Mouse (Mus musculus): ENCODE measurements at regions not wholly inside any gene's neighbourhood (a gene's known extent, or its start where the extent isn't known, plus 50 kb on each side); places are given as distances from the start of the nearest gene placed in this dataset.

DNA sequence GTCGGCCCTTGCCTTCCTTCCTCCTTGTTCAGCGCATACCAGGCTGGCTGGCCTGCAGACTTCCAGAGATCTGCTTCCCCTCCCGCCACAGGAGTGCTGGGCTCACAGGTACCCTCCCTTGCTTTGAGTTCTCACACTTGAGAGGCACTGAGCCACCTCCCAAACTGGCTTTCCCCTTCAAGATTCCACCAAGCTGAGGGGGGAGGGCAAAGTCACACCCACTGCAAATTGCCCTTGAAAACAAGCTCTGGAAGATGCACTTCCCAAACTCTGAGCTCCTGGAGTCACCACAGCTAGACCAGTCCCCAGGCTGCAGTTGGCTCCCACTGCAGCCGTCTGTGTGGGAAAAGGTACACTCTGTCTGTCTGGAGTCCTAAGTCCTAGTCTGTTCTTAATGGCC, 142.1 kb upstream of the Slc22a12 start:
- H3K4me2 ChIP-seq (ENCODE audit: low read depth, low read length): no peak overlapping the region
- DNase-seq (no peak), ATAC-seq (no peak)
- H3K27ac ChIP-seq (ENCODE audit: low read depth): no peak overlapping the region
- 36% methylated on average over 4 of the region's 4 CpGs for WGBS (ENCODE audit: insufficient replicate concordance)
- no peaks in the 10 kb centered on the region for H3K27me3 ChIP-seq (ENCODE audit: insufficient read depth, low read length)
- no peaks in the 10 kb centered on the region for H3K4me1 ChIP-seq (ENCODE audit: insufficient read depth)
- H3K36me3 ChIP-seq (replicated peaks; ENCODE audit: insufficient read depth, low read length): no peaks in the 10 kb centered on the region
- no peak overlapping the region for H3K4me3 ChIP-seq (ENCODE audit: low read depth, low read length)
- TF ChIP-seq CTCF (IDR thresholded peaks at IDR 0.05; ENCODE audit: low read depth): no peak
- no peak for TF ChIP-seq EP300 (IDR thresholded peaks at IDR 0.05; ENCODE audit: low read depth)
- H3K9ac ChIP-seq (replicated peaks): no peak overlapping the region
- no peaks in the 10 kb centered on the region for H3K9me3 ChIP-seq (ENCODE audit: low read length)

GRCm38 (mm10) chr19:6679392-6680307, 136.8 kb upstream of the Slc22a12 start:
- ATAC-seq (no peak), DNase-seq (no peak)
- H3K9ac ChIP-seq (replicated peaks): no peak overlapping the region
- H3K36me3 ChIP-seq (replicated peaks; ENCODE audit: insufficient read depth, low read length): no peaks in the 10 kb centered on the region
- no peaks in the 10 kb centered on the region for H3K9me3 ChIP-seq (ENCODE audit: low read length)
- no peak overlapping the region for H3K27ac ChIP-seq (ENCODE audit: low read depth)
- H3K27me3 ChIP-seq (ENCODE audit: insufficient read depth, low read length): no peaks in the 10 kb centered on the region
- TF ChIP-seq EP300 (IDR thresholded peaks at IDR 0.05; ENCODE audit: low read depth): no peak
- no peak for TF ChIP-seq CTCF (IDR thresholded peaks at IDR 0.05; ENCODE audit: low read depth)
- no peak overlapping the region for H3K4me2 ChIP-seq (ENCODE audit: low read depth, low read length)
- no peak overlapping the region for H3K4me3 ChIP-seq (ENCODE audit: low read depth, low read length)
- no peaks in the 10 kb centered on the region for H3K4me1 ChIP-seq (ENCODE audit: insufficient read depth)
- 38% methylated on average over 12 of the region's 14 CpGs for WGBS (ENCODE audit: insufficient replicate concordance)

- Histone ChIP-seq H3K4me2 (ENCODE audit: low read depth, low read length) (no peak overlapping the region), H3K4me1 (ENCODE audit: insufficient read depth) (no peaks in the 10 kb centered on the region), H3K27ac (ENCODE audit: low read depth) (no peak overlapping the region), H3K9me3 (ENCODE audit: low read length) (no peaks in the 10 kb centered on the region), H3K9ac (replicated peaks) (no peak overlapping the region), H3K27me3 (ENCODE audit: insufficient read depth, low read length) (no peaks in the 10 kb centered on the region), H3K36me3 (replicated peaks; ENCODE audit: insufficient read depth, low read length) (no peaks in the 10 kb centered on the region), H3K4me3 (ENCODE audit: low read depth, low read length) (no peak overlapping the region)
- ATAC-seq (no peak), DNase-seq (no peak)
- 75% methylated on average over 12 of the region's 12 CpGs for WGBS (ENCODE audit: insufficient replicate concordance)
- TF ChIP-seq EP300 (IDR thresholded peaks at IDR 0.05; ENCODE audit: low read depth) (no peak), CTCF (IDR thresholded peaks at IDR 0.05; ENCODE audit: low read depth) (no peak)
Observed at GRCm38 (mm10) chr19:6677511-6677910, 134.7 kb upstream of the Slc22a12 start.

DNA sequence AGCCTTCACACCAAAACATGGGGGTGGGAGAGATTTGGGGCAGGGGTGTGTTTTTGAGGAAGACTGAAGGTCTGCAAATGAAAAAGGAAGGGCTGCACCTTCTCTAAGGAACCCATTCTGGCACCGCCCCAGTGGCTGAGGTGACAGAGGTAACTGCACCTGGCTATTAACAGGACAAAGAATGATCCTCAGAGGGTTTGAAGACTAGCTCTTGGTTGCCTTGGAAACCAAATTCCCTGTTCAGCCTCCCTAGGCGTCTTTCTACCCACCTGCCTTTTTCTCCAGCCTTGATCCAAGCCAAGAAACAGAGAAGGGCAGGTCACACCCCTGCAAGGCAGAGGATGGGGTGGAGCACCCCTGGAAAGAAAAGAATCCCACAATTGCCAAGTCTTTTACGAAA, 132.8 kb upstream of the Slc22a12 start:
- DNase-seq (no peak), ATAC-seq (no peak)
- 61% methylated on average over 3 of the region's 3 CpGs for WGBS (ENCODE audit: insufficient replicate concordance)
- Histone ChIP-seq H3K9me3 (ENCODE audit: low read length) (no peaks in the 10 kb centered on the region), H3K36me3 (replicated peaks; ENCODE audit: insufficient read depth, low read length) (no peaks in the 10 kb centered on the region), H3K9ac (replicated peaks) (no peak overlapping the region), H3K27me3 (ENCODE audit: insufficient read depth, low read length) (no peaks in the 10 kb centered on the region), H3K4me2 (ENCODE audit: low read depth, low read length) (no peak overlapping the region), H3K4me3 (ENCODE audit: low read depth, low read length) (no peak overlapping the region), H3K4me1 (ENCODE audit: insufficient read depth) (no peaks in the 10 kb centered on the region), H3K27ac (ENCODE audit: low read depth) (no peak overlapping the region)
- TF ChIP-seq EP300 (IDR thresholded peaks at IDR 0.05; ENCODE audit: low read depth) (no peak), CTCF (IDR thresholded peaks at IDR 0.05; ENCODE audit: low read depth) (no peak)

DNA sequence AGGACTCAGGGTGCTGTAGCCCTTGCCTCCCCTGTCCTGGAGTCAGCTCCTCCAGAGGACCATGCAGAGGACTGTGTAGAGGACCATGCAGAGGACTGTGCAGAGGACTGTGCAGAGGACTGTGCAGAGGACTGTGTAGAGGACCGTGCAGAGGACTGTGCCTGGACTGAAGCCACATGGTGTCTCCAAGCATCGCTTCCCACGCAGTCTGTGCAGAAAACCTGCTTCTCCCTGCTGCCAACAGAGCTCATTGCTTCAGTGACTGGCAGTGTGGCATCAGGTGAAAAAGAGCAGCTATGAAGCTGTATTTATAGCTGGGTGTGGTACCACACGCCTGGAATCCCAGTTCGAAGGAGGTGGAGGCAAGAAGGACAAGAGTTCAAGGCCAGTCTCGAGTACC, 128.9 kb upstream of the Slc22a12 start:
- H3K4me3 ChIP-seq (ENCODE audit: low read depth, low read length): no peak overlapping the region
- H3K36me3 ChIP-seq (replicated peaks; ENCODE audit: insufficient read depth, low read length): no peaks in the 10 kb centered on the region
- no peak for TF ChIP-seq EP300 (IDR thresholded peaks at IDR 0.05; ENCODE audit: low read depth)
- no peak for TF ChIP-seq CTCF (IDR thresholded peaks at IDR 0.05; ENCODE audit: low read depth)
- H3K9me3 ChIP-seq (ENCODE audit: low read length): no peaks in the 10 kb centered on the region
- H3K9ac ChIP-seq (replicated peaks): no peak overlapping the region
- DNase-seq (no peak), ATAC-seq (no peak)
- peaks cover 3% of the 10 kb centered on the region; the same call in 1 of the 2 replicates for H3K4me1 ChIP-seq (ENCODE audit: insufficient read depth)
- H3K4me2 ChIP-seq (ENCODE audit: low read depth, low read length): no peak overlapping the region
- 84% methylated on average over 6 of the region's 6 CpGs for WGBS (ENCODE audit: insufficient replicate concordance)
- no peaks in the 10 kb centered on the region for H3K27me3 ChIP-seq (ENCODE audit: insufficient read depth, low read length)
- H3K27ac ChIP-seq (ENCODE audit: low read depth): no peak overlapping the region

DNA sequence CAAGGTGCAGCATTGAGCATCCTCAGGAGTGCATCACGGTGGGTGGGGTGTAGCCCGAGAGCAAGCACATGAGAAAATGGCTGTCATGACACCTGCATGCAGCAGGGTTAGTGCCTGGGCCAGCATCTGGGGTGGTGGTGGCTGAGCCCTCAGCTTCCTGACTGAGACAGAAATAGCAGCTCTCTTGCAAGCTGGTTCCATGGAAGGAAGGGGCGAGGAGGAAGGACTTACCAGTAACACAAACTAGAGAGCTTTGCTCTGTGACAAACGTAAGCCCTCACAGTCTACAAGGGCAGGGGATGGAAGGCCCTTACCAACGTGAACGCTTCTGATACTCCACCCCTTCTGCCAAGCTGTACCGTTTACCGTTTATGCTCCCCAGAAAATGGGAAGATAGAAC, 127.0 kb upstream of the Slc22a12 start:
- H3K4me2 ChIP-seq (ENCODE audit: low read depth, low read length): no peak overlapping the region
- ATAC-seq: no peak
- no peak for DNase-seq
- WGBS (ENCODE audit: insufficient replicate concordance): 25% methylated on average over 8 of the region's 8 CpGs
- H3K36me3 ChIP-seq (replicated peaks; ENCODE audit: insufficient read depth, low read length): no peaks in the 10 kb centered on the region
- no peak overlapping the region for H3K9ac ChIP-seq (replicated peaks)
- H3K4me1 ChIP-seq (ENCODE audit: insufficient read depth): peaks cover 3% of the 10 kb centered on the region; the same call in 1 of the 2 replicates
- H3K4me3 ChIP-seq (ENCODE audit: low read depth, low read length): no peak overlapping the region
- no peak overlapping the region for H3K27ac ChIP-seq (ENCODE audit: low read depth)
- no peaks in the 10 kb centered on the region for H3K27me3 ChIP-seq (ENCODE audit: insufficient read depth, low read length)
- no peaks in the 10 kb centered on the region for H3K9me3 ChIP-seq (ENCODE audit: low read length)
- no peak for TF ChIP-seq CTCF (IDR thresholded peaks at IDR 0.05; ENCODE audit: low read depth)
- TF ChIP-seq EP300 (IDR thresholded peaks at IDR 0.05; ENCODE audit: low read depth): no peak

All from liver, postnatal 0 days (tissue).